Mouse (Mus musculus): Measurements from ENCODE around the gene Tfcp2.

Tfcp2 gene

GRCm38 (mm10) chr15:100551326-100552307, at the start of gene Tfcp2:
Tfcp2 (minus strand) TSS chr15:100552008.
- peak; percentile 99 for DNase-seq

- peak in 1 of 2 experiments; percentile 38 for DNase-seq
Measured at GRCm38 (mm10) chr15:100600696-100601272, 49.0 kb upstream of the Tfcp2 start.

- DNase-seq = peak; percentile 85 to 92
Measured at GRCm38 (mm10) chr15:100600047-100600695, 48.4 kb upstream of the Tfcp2 start.

- peak; percentile 77 to 84 for DNase-seq
Measured at GRCm38 (mm10) chr15:100599276-100600046, 47.7 kb upstream of the Tfcp2 start, which contains the start of gene Pou6f1. Pou6f1 (minus strand) TSS chr15:100599984.

GRCm38 (mm10) chr15:100598883-100599275, 47.1 kb upstream of the Tfcp2 start:
- DNase-seq = peak; percentile 67 to 76

- no peak for DNase-seq
Measured at GRCm38 (mm10) chr15:100598287-100598882, 46.6 kb upstream of the Tfcp2 start.

- no peak for DNase-seq
Measured at GRCm38 (mm10) chr15:100592817-100593216, 41.0 kb upstream of the Tfcp2 start.

- DNase-seq = no peak
Measured at GRCm38 (mm10) chr15:100590436-100590835, 38.6 kb upstream of the Tfcp2 start.

- DNase-seq = no peak
Measured at GRCm38 (mm10) chr15:100588297-100588696, 36.5 kb upstream of the Tfcp2 start.

- peak in 1 of 2 experiments; percentile 47 for DNase-seq
Measured at GRCm38 (mm10) chr15:100587166-100587565, 35.4 kb upstream of the Tfcp2 start.

- DNase-seq = no peak
Measured at GRCm38 (mm10) chr15:100585931-100586330, 34.1 kb upstream of the Tfcp2 start.

GRCm38 (mm10) chr15:100580108-100580507, 28.3 kb upstream of the Tfcp2 start:
- no peak for DNase-seq

- no peak for DNase-seq
Measured at GRCm38 (mm10) chr15:100577972-100578371, 26.2 kb upstream of the Tfcp2 start.

- no peak for DNase-seq
Measured at GRCm38 (mm10) chr15:100576810-100577209, 25.0 kb upstream of the Tfcp2 start.

GRCm38 (mm10) chr15:100576392-100576791, 24.6 kb upstream of the Tfcp2 start:
- DNase-seq = no peak

GRCm38 (mm10) chr15:100575366-100575765, 23.6 kb upstream of the Tfcp2 start:
- DNase-seq = peak in 1 of 2 experiments; percentile 48

- no peak for DNase-seq
Measured at GRCm38 (mm10) chr15:100574378-100574777, 22.6 kb upstream of the Tfcp2 start.

- DNase-seq = peak; percentile 33 to 55
Measured at GRCm38 (mm10) chr15:100573946-100574345, 22.1 kb upstream of the Tfcp2 start.

- no peak for DNase-seq
Measured at GRCm38 (mm10) chr15:100569239-100569638, 17.4 kb upstream of the Tfcp2 start.

GRCm38 (mm10) chr15:100566531-100566930, 14.7 kb upstream of the Tfcp2 start:
- DNase-seq = no peak

- DNase-seq = no peak
Measured at GRCm38 (mm10) chr15:100557705-100558433, 6.1 kb upstream of the Tfcp2 start.

Data from kidney, postnatal 4 days (tissue).